Mouse (Mus musculus): ENCODE measurements around the gene Elof1. TPM values are rescaled to one million over a fixed set of nuclear protein-coding genes. Genes with fewer than 3 reads are reported as not detected.

Gene Elof1
- polyA plus RNA-seq, 1 experiment from 2014 or later, result 196 TPM

- peak overlapping the region; percentile 70 for H3K9ac ChIP-seq
- H3K9me3 ChIP-seq, result no peaks in the 10 kb centered on the region
- H3K4me2 ChIP-seq, result peak overlapping the region; percentile 85
- no peak overlapping the region for H3K27ac ChIP-seq
- 17% methylated on average over 15 of the region's 15 CpGs for WGBS
- peak overlapping the region; percentile 76 for H3K4me3 ChIP-seq
- peaks cover 15% of the 10 kb centered on the region for H3K4me1 ChIP-seq
- ATAC-seq (ENCODE audit: borderline replicate concordance, extremely low read depth, low FRiP score, low TSS enrichment), result no peak
- peaks cover 24% of the 10 kb centered on the region for H3K36me3 ChIP-seq
- H3K27me3 ChIP-seq, result no peaks in the 10 kb centered on the region
Measured at GRCm38 (mm10) chr9:22116086-22116485, 886 bp downstream of the Elof1 start.

- H3K27ac ChIP-seq, result no peak overlapping the region
- H3K27me3 ChIP-seq, result no peaks in the 10 kb centered on the region
- H3K4me2 ChIP-seq, result peak overlapping the region; percentile 85
- ATAC-seq (ENCODE audit: borderline replicate concordance, extremely low read depth, low FRiP score, low TSS enrichment), result no peak
- H3K9me3 ChIP-seq, result no peaks in the 10 kb centered on the region
- peaks cover 15% of the 10 kb centered on the region for H3K4me1 ChIP-seq
- H3K36me3 ChIP-seq, result peaks cover 24% of the 10 kb centered on the region
- 90% methylated on average over 4 of the region's 4 CpGs for WGBS
- peak overlapping the region; percentile 70; the same call in 1 of the 2 replicates for H3K9ac ChIP-seq
- H3K4me3 ChIP-seq, result peak overlapping the region; percentile 76; the same call in 1 of the 2 replicates
Measured at GRCm38 (mm10) chr9:22115635-22116034, 1.3 kb downstream of the Elof1 start.

- no peak for ATAC-seq (ENCODE audit: borderline replicate concordance, extremely low read depth, low FRiP score, low TSS enrichment)
- no peaks in the 10 kb centered on the region for H3K27me3 ChIP-seq
- 87% methylated on average over 9 of the region's 9 CpGs for WGBS
- H3K27ac ChIP-seq, result no peak overlapping the region
- no peak overlapping the region for H3K4me2 ChIP-seq
- no peaks in the 10 kb centered on the region for H3K4me1 ChIP-seq
- no peak overlapping the region for H3K9ac ChIP-seq
- no peak overlapping the region for H3K4me3 ChIP-seq
- H3K9me3 ChIP-seq, result no peaks in the 10 kb centered on the region
- peaks cover 29% of the 10 kb centered on the region for H3K36me3 ChIP-seq
Measured at GRCm38 (mm10) chr9:22108194-22108593, 8.8 kb downstream of the Elof1 start.

- WGBS, result 2% methylated on average over 18 of the region's 18 CpGs
- H3K27ac ChIP-seq, result no peak overlapping the region; the same call in 1 of the 2 replicates
- H3K27me3 ChIP-seq, result peaks cover 33% of the 10 kb centered on the region
- 0 out of 2 replicates have a peak overlapping the region, but pooled peaks have one; percentile 2 for H3K9ac ChIP-seq
- peak overlapping the region; percentile 18 for H3K4me3 ChIP-seq
- no peaks in the 10 kb centered on the region for H3K36me3 ChIP-seq
- peaks cover 17% of the 10 kb centered on the region for H3K4me1 ChIP-seq
- peak; percentile 40; the same call in 1 of the 2 replicates for ATAC-seq (ENCODE audit: borderline replicate concordance, extremely low read depth, low FRiP score, low TSS enrichment)
- H3K4me2 ChIP-seq, result peak overlapping the region; percentile 40
- H3K9me3 ChIP-seq, result no peaks in the 10 kb centered on the region
Measured at GRCm38 (mm10) chr9:22099922-22100321, 17.1 kb downstream of the Elof1 start.

GRCm38 (mm10) chr9:22098993-22099696, 17.8 kb downstream of the Elof1 start, which contains the start of gene Cnn1:
Gene Cnn1 (plus strand): TSS chr9:22099216.
- Histone ChIP-seq H3K4me3 (peak within 1 kb of the TSS; percentile 18), H3K27ac (no peak within 1 kb of the TSS; the same call in 1 of the 2 replicates), H3K4me2 (peak within 1 kb of the TSS; percentile 40), H3K9ac (0 out of 2 replicates have a peak within 1 kb of the TSS, but pooled peaks have one; percentile 2), H3K4me1 (peaks cover 17% of the 10 kb centered on the region), H3K9me3 (no peaks in the 10 kb centered on the region), H3K36me3 (no peaks in the 10 kb centered on the region), H3K27me3 (peaks cover 33% of the 10 kb centered on the region)
- 8% methylated on average over 14 of the region's 14 CpGs for WGBS
- peak; percentile 16; the same call in 1 of the 2 replicates for ATAC-seq (ENCODE audit: borderline replicate concordance, extremely low read depth, low FRiP score, low TSS enrichment)

GRCm38 (mm10) chr9:22095854-22096307, 21.1 kb downstream of the Elof1 start:
- peak; percentile 55; the same call in 1 of the 2 replicates for ATAC-seq (ENCODE audit: borderline replicate concordance, extremely low read depth, low FRiP score, low TSS enrichment)
- H3K9me3 ChIP-seq, result no peaks in the 10 kb centered on the region
- no peak overlapping the region for H3K27ac ChIP-seq
- peaks cover 17% of the 10 kb centered on the region for H3K4me1 ChIP-seq
- H3K27me3 ChIP-seq, result peaks cover 26% of the 10 kb centered on the region
- peak overlapping the region; percentile 79 for H3K4me2 ChIP-seq
- no peaks in the 10 kb centered on the region for H3K36me3 ChIP-seq
- H3K4me3 ChIP-seq, result peak overlapping the region; percentile 37
- H3K9ac ChIP-seq, result peak overlapping the region; percentile 48
- WGBS, result under 1% methylated on average over 24 of the region's 24 CpGs

- no peaks in the 10 kb centered on the region for H3K9me3 ChIP-seq
- no peak for ATAC-seq (ENCODE audit: borderline replicate concordance, extremely low read depth, low FRiP score, low TSS enrichment)
- 71% methylated on average over 6 of the region's 6 CpGs for WGBS
- H3K4me1 ChIP-seq, result peaks cover 6% of the 10 kb centered on the region; the same call in 1 of the 2 replicates
- H3K36me3 ChIP-seq, result no peaks in the 10 kb centered on the region
- H3K4me3 ChIP-seq, result no peak overlapping the region
- H3K27me3 ChIP-seq, result no peaks in the 10 kb centered on the region; the same call in 1 of the 2 replicates
- no peak overlapping the region for H3K4me2 ChIP-seq
- H3K27ac ChIP-seq, result no peak overlapping the region
- H3K9ac ChIP-seq, result no peak overlapping the region
Measured at GRCm38 (mm10) chr9:22092746-22093145, 24.2 kb downstream of the Elof1 start.

- Histone ChIP-seq H3K9ac (no peak overlapping the region), H3K4me1 (no peaks in the 10 kb centered on the region; the same call in 1 of the 2 replicates), H3K9me3 (no peaks in the 10 kb centered on the region), H3K4me2 (no peak overlapping the region), H3K4me3 (no peak overlapping the region), H3K27me3 (no peaks in the 10 kb centered on the region; the same call in 1 of the 2 replicates), H3K36me3 (no peaks in the 10 kb centered on the region), H3K27ac (no peak overlapping the region)
- no peak for ATAC-seq (ENCODE audit: borderline replicate concordance, extremely low read depth, low FRiP score, low TSS enrichment)
- 77% methylated on average over 7 of the region's 7 CpGs for WGBS
Measured at GRCm38 (mm10) chr9:22089986-22090385, 27.0 kb downstream of the Elof1 start.

GRCm38 (mm10) chr9:22089281-22089680, 27.7 kb downstream of the Elof1 start:
- H3K27ac ChIP-seq, result no peak overlapping the region
- no peak overlapping the region for H3K9ac ChIP-seq
- peaks cover 5% of the 10 kb centered on the region; the same call in 1 of the 2 replicates for H3K4me1 ChIP-seq
- H3K36me3 ChIP-seq, result no peaks in the 10 kb centered on the region
- 99% methylated on average over 7 of the region's 7 CpGs for whole genome bisulfite sequencing
- H3K9me3 ChIP-seq, result no peaks in the 10 kb centered on the region
- H3K4me2 ChIP-seq, result no peak overlapping the region
- no peak for ATAC-seq (ENCODE audit: borderline replicate concordance, extremely low read depth, low FRiP score, low TSS enrichment)
- no peak overlapping the region for H3K4me3 ChIP-seq
- H3K27me3 ChIP-seq, result no peaks in the 10 kb centered on the region; the same call in 1 of the 2 replicates

GRCm38 (mm10) chr9:22087034-22087618, 29.8 kb downstream of the Elof1 start:
- Histone ChIP-seq H3K36me3 (no peaks in the 10 kb centered on the region), H3K4me2 (no peak overlapping the region), H3K9me3 (no peaks in the 10 kb centered on the region), H3K27ac (no peak overlapping the region), H3K27me3 (no peaks in the 10 kb centered on the region), H3K9ac (no peak overlapping the region), H3K4me3 (no peak overlapping the region), H3K4me1 (peaks cover 5% of the 10 kb centered on the region; the same call in 1 of the 2 replicates)
- WGBS, result 84% methylated on average over 2 of the region's 2 CpGs
- ATAC-seq (ENCODE audit: borderline replicate concordance, extremely low read depth, low FRiP score, low TSS enrichment), result no peak

- no peaks in the 10 kb centered on the region for H3K9me3 ChIP-seq
- H3K4me2 ChIP-seq, result peak overlapping the region; percentile 67
- 42% methylated on average over 6 of the region's 6 CpGs for WGBS
- H3K9ac ChIP-seq, result peak overlapping the region; percentile 61; the same call in 1 of the 2 replicates
- H3K36me3 ChIP-seq, result no peaks in the 10 kb centered on the region
- peak overlapping the region; percentile 90 for H3K27ac ChIP-seq
- peak overlapping the region; percentile 82 for H3K4me3 ChIP-seq
- peaks cover 5% of the 10 kb centered on the region; the same call in 1 of the 2 replicates for H3K4me1 ChIP-seq
- no peaks in the 10 kb centered on the region for H3K27me3 ChIP-seq
- ATAC-seq (ENCODE audit: borderline replicate concordance, extremely low read depth, low FRiP score, low TSS enrichment), result no peak
Measured at GRCm38 (mm10) chr9:22086012-22086411, 31.0 kb downstream of the Elof1 start.

Measured in lung, embryonic 15.5 days (tissue).